Mouse (Mus musculus): ENCODE data around the gene Cnot2.
A peak's percentile ranks its signal among the peaks of the same experiment; 100 is the strongest.

Cnot2 gene

GRCm38 (mm10) chr10:116480988-116481387, 100.3 kb downstream of the Cnot2 start:
- no peak for DNase-seq (ENCODE audit: low spot score in 2 of 2)

GRCm38 (mm10) chr10:116476559-116476958, 104.8 kb downstream of the Cnot2 start:
- DNase-seq (ENCODE audit: low spot score in 2 of 2), result no peak

- DNase-seq (ENCODE audit: low spot score in 2 of 2), result no peak
These were observed 105.6 kb downstream of the Cnot2 start for GRCm38 (mm10) chr10:116475725-116476124.

GRCm38 (mm10) chr10:116473759-116474549, 107.4 kb downstream of the Cnot2 start, which contains the start of gene Kcnmb4:
Gene Kcnmb4 (minus strand): TSS chr10:116473878.
- DNase-seq (ENCODE audit: low spot score in 2 of 2), result peak; percentile 20 to 23

- peak in 1 of 2 experiments; percentile 34 for DNase-seq (ENCODE audit: low spot score in 2 of 2)
These were observed 108.1 kb downstream of the Cnot2 start for GRCm38 (mm10) chr10:116473071-116473758.

- no peak for DNase-seq (ENCODE audit: low spot score in 2 of 2)
These were observed 108.7 kb downstream of the Cnot2 start for GRCm38 (mm10) chr10:116472579-116472978.

- DNase-seq (ENCODE audit: low spot score in 2 of 2), result no peak
These were observed 110.9 kb downstream of the Cnot2 start for GRCm38 (mm10) chr10:116470306-116470925.

GRCm38 (mm10) chr10:116468094-116468493, 113.2 kb downstream of the Cnot2 start:
- DNase-seq (ENCODE audit: low spot score in 2 of 2), result no peak

- DNase-seq (ENCODE audit: low spot score in 2 of 2), result no peak
These were observed 117.5 kb downstream of the Cnot2 start for GRCm38 (mm10) chr10:116463753-116464345.

GRCm38 (mm10) chr10:116461443-116461842, 119.9 kb downstream of the Cnot2 start:
- DNase-seq (ENCODE audit: low spot score in 2 of 2), result no peak

- no peak for DNase-seq (ENCODE audit: low spot score in 2 of 2)
These were observed 122.5 kb downstream of the Cnot2 start for GRCm38 (mm10) chr10:116458786-116459185.

- DNase-seq (ENCODE audit: low spot score in 2 of 2), result no peak
These were observed 128.5 kb downstream of the Cnot2 start for GRCm38 (mm10) chr10:116452771-116453170.

- DNase-seq (ENCODE audit: low spot score in 2 of 2), result no peak
These were observed 130.7 kb downstream of the Cnot2 start for GRCm38 (mm10) chr10:116450621-116451020.

GRCm38 (mm10) chr10:116448166-116448565, 133.1 kb downstream of the Cnot2 start:
- DNase-seq (ENCODE audit: low spot score in 2 of 2), result no peak

GRCm38 (mm10) chr10:116447176-116447575, 134.1 kb downstream of the Cnot2 start:
- no peak for DNase-seq (ENCODE audit: low spot score in 2 of 2)

GRCm38 (mm10) chr10:116446040-116446439, 135.3 kb downstream of the Cnot2 start:
- DNase-seq (ENCODE audit: low spot score in 2 of 2), result no peak

- DNase-seq (ENCODE audit: low spot score in 2 of 2), result no peak
These were observed 136.5 kb downstream of the Cnot2 start for GRCm38 (mm10) chr10:116444826-116445225.

- no peak for DNase-seq (ENCODE audit: low spot score in 2 of 2)
These were observed 136.9 kb downstream of the Cnot2 start for GRCm38 (mm10) chr10:116444371-116444770.

- DNase-seq (ENCODE audit: low spot score in 2 of 2), result no peak
These were observed 140.4 kb downstream of the Cnot2 start for GRCm38 (mm10) chr10:116440946-116441345.

- DNase-seq (ENCODE audit: low spot score in 2 of 2), result no peak
These were observed 141.2 kb downstream of the Cnot2 start for GRCm38 (mm10) chr10:116440088-116440487.

GRCm38 (mm10) chr10:116435455-116435854, 145.9 kb downstream of the Cnot2 start:
- DNase-seq (ENCODE audit: low spot score in 2 of 2), result no peak

Data from urinary bladder, adult 18-20 months (tissue).